Mouse (Mus musculus): ENCODE data around the gene Serpina11.
"Not testable (repeated sequence)": the region's sequence is repeated elsewhere in the genome, so short reads cannot be mapped to it uniquely, and the experiment has no call there.

Serpina11 gene

GRCm38 (mm10) chr12:103971080-103971479 is 18.7 kb downstream of the Serpina11 start:
- DNase-seq (ENCODE audit: low read depth, low spot score), result no peak

GRCm38 (mm10) chr12:103969577-103970116 is 20.1 kb downstream of the Serpina11 start:
- DNase-seq (ENCODE audit: low read depth, low spot score), result no peak

GRCm38 (mm10) chr12:103966761-103967160 is 23.0 kb downstream of the Serpina11 start:
- DNase-seq (ENCODE audit: low read depth, low spot score), result no peak

GRCm38 (mm10) chr12:103963288-103963687 is 26.5 kb downstream of the Serpina11 start:
- DNase-seq (ENCODE audit: low read depth, low spot score), result no peak

GRCm38 (mm10) chr12:103962860-103963259 is 26.9 kb downstream of the Serpina11 start:
- no peak for DNase-seq (ENCODE audit: low read depth, low spot score)

GRCm38 (mm10) chr12:103962337-103962736 is 27.4 kb downstream of the Serpina11 start:
- DNase-seq (ENCODE audit: low read depth, low spot score), result no peak

GRCm38 (mm10) chr12:103961716-103962115 is 28.0 kb downstream of the Serpina11 start:
- no peak for DNase-seq (ENCODE audit: low read depth, low spot score)

GRCm38 (mm10) chr12:103958798-103959197 is 31.0 kb downstream of the Serpina11 start, which contains the start of gene Serpina1e:
Serpina1e (minus strand) TSS chr12:103958975.
- no peak for DNase-seq (ENCODE audit: low read depth, low spot score)

- DNase-seq (ENCODE audit: low read depth, low spot score), result not testable (repeated sequence)
Observed at GRCm38 (mm10) chr12:103956555-103956954, 33.2 kb downstream of the Serpina11 start.

- DNase-seq (ENCODE audit: low read depth, low spot score), result not testable (repeated sequence)
Observed at GRCm38 (mm10) chr12:103952972-103953371, 36.8 kb downstream of the Serpina11 start.

GRCm38 (mm10) chr12:103946243-103946642 is 43.5 kb downstream of the Serpina11 start:
- DNase-seq (ENCODE audit: low read depth, low spot score), result no peak
